ENCODE assay signal across 10 mouse cellular contexts in genomic region chr15:40114600-40115271, GRCm38 (mm10). TPM values are rescaled to one million over a fixed set of nuclear protein-coding genes. Genes with fewer than 3 reads are reported as not detected.
A peak's percentile ranks its signal among the peaks of the same experiment; 100 is the strongest.
DNase-seq lines count a peak whose midpoint lies in the region; ATAC-seq and TF ChIP-seq lines count a peak whose summit lies in the region.
"Had no signal": no experiment of that assay in that cellular context is flagged by ENCODE, and none has a peak within 500 bp of the region (broad histone marks: within the 10 kb centered on the region; RNA-seq: fewer than 3 reads in every experiment).

No protein-coding gene starts in this region.

- H3K9ac ChIP-seq in heart, postnatal 0 days (replicated peaks; ENCODE audit: low read depth, low read length) = no peak overlapping the region
- H3K9ac ChIP-seq in hindbrain, embryonic 15.5 days = no peak overlapping the region
- H3K9ac ChIP-seq in midbrain, embryonic 12.5 days (replicated peaks) = 0 out of 2 replicates have a peak overlapping the region, but pooled peaks have one; percentile 15

- no peaks in the 10 kb centered on the region for H3K4me1 ChIP-seq in heart, postnatal 0 days (ENCODE audit: control insufficient read depth, insufficient read depth)
- peaks cover 16% of the 10 kb centered on the region for H3K4me1 ChIP-seq in hindbrain, embryonic 15.5 days (replicated peaks)
- H3K4me1 ChIP-seq in midbrain, embryonic 12.5 days = peaks cover 15% of the 10 kb centered on the region

- no peak for TF ChIP-seq CTCF in heart, postnatal 0 days (IDR thresholded peaks at IDR 0.05; ENCODE audit: low read depth)

- no peak for ATAC-seq in heart, postnatal 0 days (ENCODE audit: insufficient read depth, low read depth)
- peak; percentile 85 for ATAC-seq in hindbrain, embryonic 15.5 days (ENCODE audit: low FRiP score, low read depth)
- ATAC-seq in midbrain, embryonic 12.5 days (ENCODE audit: low FRiP score, low read depth) = peak; percentile 81
- ATAC-seq in cerebellum, adult (ENCODE audit: insufficient number of reproducible peaks, low FRiP score, low TSS enrichment) = no peak
- ATAC-seq: Patski had no signal

- no peak for DNase-seq in heart, postnatal 0 days (ENCODE audit: low spot score)
- no peak for DNase-seq in heart, postnatal 4 days
- peak; percentile 43 for DNase-seq in embryo, embryonic 11 days
- DNase-seq in spleen, adult 18-20 months = no peak
- DNase-seq in gastrocnemius, postnatal 14 days = no peak

- no peak for TF ChIP-seq EP300 in heart, postnatal 0 days (IDR thresholded peaks at IDR 0.05; ENCODE audit: low read depth)

- H3K4me3 ChIP-seq in heart, postnatal 0 days (ENCODE audit: low read depth, low read length) = peak overlapping the region; percentile 2; the same call in 1 of the 2 replicates
- peak overlapping the region; percentile 18 for H3K4me3 ChIP-seq in hindbrain, embryonic 15.5 days
- H3K4me3 ChIP-seq in midbrain, embryonic 12.5 days = peak overlapping the region; percentile 23

- intact Hi-C loops in gastrocnemius, postnatal 14 days (cut with DNase I; ENCODE audit: low total_unique reads) = no loop called here

- no peak overlapping the region for H3K27ac ChIP-seq in heart, postnatal 0 days (ENCODE audit: low read depth)
- peak overlapping the region; percentile 43 for H3K27ac ChIP-seq in hindbrain, embryonic 15.5 days (replicated peaks)
- H3K27ac ChIP-seq in midbrain, embryonic 12.5 days (replicated peaks) = peak overlapping the region; percentile 46; the same call in 1 of the 2 replicates

- peak overlapping the region; percentile 49 for H3K4me2 ChIP-seq in heart, postnatal 0 days (ENCODE audit: low read depth, low read length)
- peak overlapping the region; percentile 55 for H3K4me2 ChIP-seq in hindbrain, embryonic 15.5 days
- H3K4me2 ChIP-seq in midbrain, embryonic 12.5 days (replicated peaks) = peak overlapping the region; percentile 48

- no peaks in the 10 kb centered on the region for H3K9me3 ChIP-seq in heart, postnatal 0 days (replicated peaks; ENCODE audit: control insufficient read depth, low read length)
- no peaks in the 10 kb centered on the region for H3K9me3 ChIP-seq in hindbrain, embryonic 15.5 days
- no peaks in the 10 kb centered on the region for H3K9me3 ChIP-seq in midbrain, embryonic 12.5 days

- 48% methylated on average over 22 of the region's 22 CpGs for WGBS in heart, postnatal 0 days
- WGBS in hindbrain, embryonic 15.5 days = 19% methylated on average over 22 of the region's 22 CpGs
- 27% methylated on average over 22 of the region's 22 CpGs for WGBS in midbrain, embryonic 12.5 days

- H3K36me3 ChIP-seq in heart, postnatal 0 days (replicated peaks; ENCODE audit: control insufficient read depth, insufficient read depth, low read length) = no peaks in the 10 kb centered on the region
- no peaks in the 10 kb centered on the region for H3K36me3 ChIP-seq in hindbrain, embryonic 15.5 days
- no peaks in the 10 kb centered on the region for H3K36me3 ChIP-seq in midbrain, embryonic 12.5 days

- H3K27me3 ChIP-seq in heart, postnatal 0 days (ENCODE audit: control insufficient read depth, insufficient read depth, low read length) = no peaks in the 10 kb centered on the region
- H3K27me3 ChIP-seq in hindbrain, embryonic 15.5 days = no peaks in the 10 kb centered on the region
- no peaks in the 10 kb centered on the region for H3K27me3 ChIP-seq in midbrain, embryonic 12.5 days
- H3K27me3 ChIP-seq: Patski had no signal

RNA-seq across cellular contexts. Expression of gene 9330182O14Rik, which starts 19.4 kb away (rescaled TPM):
- total RNA-seq in heart, postnatal 0 days (2014; rRNA removed; ENCODE audit: low replicate concordance) = not detected in 2 replicates
- polyA plus RNA-seq in heart, postnatal 0 days (2015; fragmentation: Nextera tagmentation; extraction: Ambion mirVana) = not detected in 2 replicates
- not detected for total RNA-seq in heart, postnatal 4 days (2021)
- not detected in 2 replicates for polyA plus RNA-seq in hindbrain, embryonic 15.5 days (2015; fragmentation: Nextera tagmentation; extraction: Ambion mirVana)
- polyA plus RNA-seq in midbrain, embryonic 12.5 days (2016; fragmentation: Nextera tagmentation; extraction: Ambion mirVana) = not detected in 2 replicates
- total RNA-seq in gastrocnemius, postnatal 14 days (2021) = not detected
- total RNA-seq: hematopoietic stem cell, adult 5-6 weeks had no signal
- polyA plus RNA-seq: Patski had no signal

Comparison
In these comparisons a context has a peak if more than half of its experiments do, and no peak if none do; other contexts are left out.
1. ATAC-seq: peak in hindbrain, embryonic 15.5 days (single experiment) and midbrain, embryonic 12.5 days (single experiment); none in heart, postnatal 0 days (single experiment) and cerebellum, adult (single experiment).
2. Peak in every context shown above with its lines, with median percentiles within 50 percentile points of each other: H3K4me2 ChIP-seq and H3K4me3 ChIP-seq.